8 mouse cellular contexts compared by ENCODE assay signal in the genomic region with DNA sequence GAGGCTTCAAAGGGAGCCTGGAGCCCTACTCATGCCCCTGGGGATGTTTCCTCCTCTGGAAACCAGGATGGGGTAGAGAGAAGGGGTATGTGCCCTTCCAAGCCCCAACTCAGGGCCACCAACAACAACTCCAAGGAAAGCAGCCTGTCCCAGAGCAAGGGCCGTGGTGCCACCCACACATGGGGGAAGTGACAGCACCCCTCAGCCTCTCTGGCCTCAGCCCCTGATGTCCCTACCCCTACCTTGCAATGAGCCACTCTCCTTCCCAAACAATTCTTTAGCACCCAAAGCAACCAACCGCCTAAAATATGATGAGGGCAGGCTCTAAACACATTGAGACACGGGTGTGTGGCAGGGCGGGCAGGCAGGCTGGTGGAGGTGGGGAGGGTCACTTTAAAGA. TPM values are rescaled to one million over a fixed set of nuclear protein-coding genes. Genes with fewer than 3 reads are reported as not detected.
DNase-seq lines count a peak whose midpoint lies in the region; ATAC-seq and TF ChIP-seq lines count a peak whose summit lies in the region.

No protein-coding gene starts in this region.

- DNase-seq in kidney, adult 11 months, result no peak
- no peak for DNase-seq in forebrain, embryonic 10.5 days (ENCODE audit: extremely low spot score, low spot score)
- no peak for DNase-seq in midbrain, postnatal 0 days (ENCODE audit: low spot score)
- DNase-seq in thymus, adult 2 months, result no peak
- no peak for DNase-seq in cerebellum, adult 8-10 months
- no peak for DNase-seq in adrenal gland, adult 8-10 months

- peak overlapping the region; percentile 92 for H3K4me2 ChIP-seq in kidney, embryonic 15.5 days
- H3K4me2 ChIP-seq in hindbrain, embryonic 16.5 days (ENCODE audit: low read length), result peak overlapping the region; percentile 54
- H3K4me2 ChIP-seq in midbrain, postnatal 0 days (ENCODE audit: low read depth, low read length, poor library complexity, severe bottlenecking), result peak overlapping the region; percentile 91

- TF ChIP-seq POLR2A in thymus, adult 2 months (IDR thresholded peaks at IDR 0.05; ENCODE audit: control insufficient read depth, extremely low read depth, insufficient read depth, low read length, poor library complexity), result no peak

- no peak for TF ChIP-seq CTCF in midbrain, postnatal 0 days (IDR thresholded peaks at IDR 0.05)
- no peak for TF ChIP-seq CTCF in thymus, adult 2 months (IDR thresholded peaks at IDR 0.05; ENCODE audit: borderline replicate concordance, control insufficient read depth, extremely low read depth, insufficient read depth, low read length, poor library complexity)

- 14% methylated on average over 4 of the region's 4 CpGs for WGBS in kidney, embryonic 15.5 days
- 18% methylated on average over 4 of the region's 4 CpGs for WGBS in forebrain, embryonic 10.5 days
- 5% methylated on average over 4 of the region's 4 CpGs for WGBS in hindbrain, embryonic 16.5 days
- WGBS in midbrain, postnatal 0 days, result 13% methylated on average over 4 of the region's 4 CpGs
- 46% methylated on average over 4 of the region's 4 CpGs for WGBS in thymus, adult 2 months

- ATAC-seq in kidney, embryonic 15.5 days (replicated peaks; ENCODE audit: low FRiP score), result no peak
- ATAC-seq in hindbrain, embryonic 16.5 days, result no peak
- ATAC-seq in midbrain, postnatal 0 days (ENCODE audit: low FRiP score), result no peak

- H3K36me3 ChIP-seq in kidney, embryonic 15.5 days, result peaks cover 35% of the 10 kb centered on the region
- H3K36me3 ChIP-seq in forebrain, embryonic 10.5 days (replicated peaks), result peaks cover 25% of the 10 kb centered on the region
- H3K36me3 ChIP-seq in hindbrain, embryonic 16.5 days (ENCODE audit: control insufficient read depth, insufficient read depth, low read length), result peaks cover 22% of the 10 kb centered on the region
- peaks cover 21% of the 10 kb centered on the region for H3K36me3 ChIP-seq in midbrain, postnatal 0 days (ENCODE audit: insufficient read depth, low read length)
- no peaks in the 10 kb centered on the region for H3K36me3 ChIP-seq in thymus, adult 2 months (ENCODE audit: control insufficient read depth, insufficient read depth, low read length)

- H3K27ac ChIP-seq in kidney, embryonic 15.5 days, result no peak overlapping the region
- peak overlapping the region; percentile 79; the same call in 1 of the 2 replicates for H3K27ac ChIP-seq in forebrain, embryonic 10.5 days
- H3K27ac ChIP-seq in hindbrain, embryonic 16.5 days (ENCODE audit: low read depth, low read length), result peak overlapping the region; percentile 83
- H3K27ac ChIP-seq in midbrain, postnatal 0 days (ENCODE audit: low read depth, low read length), result peak overlapping the region; percentile 81
- no peak overlapping the region for H3K27ac ChIP-seq in thymus, adult 2 months (ENCODE audit: control insufficient read depth, insufficient read depth, low read length)

- peaks cover 4% of the 10 kb centered on the region for H3K27me3 ChIP-seq in kidney, embryonic 15.5 days
- peaks cover 44% of the 10 kb centered on the region for H3K27me3 ChIP-seq in forebrain, embryonic 10.5 days (ENCODE audit: poor library complexity, severe bottlenecking)
- peaks cover 8% of the 10 kb centered on the region for H3K27me3 ChIP-seq in hindbrain, embryonic 16.5 days (replicated peaks; ENCODE audit: control insufficient read depth, insufficient read depth, low read length)
- H3K27me3 ChIP-seq in midbrain, postnatal 0 days (ENCODE audit: insufficient read depth, low read length), result peaks cover 5% of the 10 kb centered on the region; the same call in 1 of the 2 replicates
- no peaks in the 10 kb centered on the region; the same call in 1 of the 2 replicates for H3K27me3 ChIP-seq in thymus, adult 2 months (ENCODE audit: control insufficient read depth, insufficient read depth, low read length)

- H3K4me3 ChIP-seq in kidney, embryonic 15.5 days (replicated peaks), result peak overlapping the region; percentile 52
- H3K4me3 ChIP-seq in forebrain, embryonic 10.5 days, result peak overlapping the region; percentile 57
- H3K4me3 ChIP-seq in hindbrain, embryonic 16.5 days (ENCODE audit: low read length), result peak overlapping the region; percentile 73
- peak overlapping the region; percentile 66 for H3K4me3 ChIP-seq in midbrain, postnatal 0 days (ENCODE audit: low read depth, low read length)
- no peak overlapping the region for H3K4me3 ChIP-seq in thymus, adult 2 months (ENCODE audit: control insufficient read depth, insufficient read depth, low read length)

- peaks cover 56% of the 10 kb centered on the region for H3K4me1 ChIP-seq in kidney, embryonic 15.5 days
- peaks cover 65% of the 10 kb centered on the region for H3K4me1 ChIP-seq in forebrain, embryonic 10.5 days
- peaks cover 46% of the 10 kb centered on the region for H3K4me1 ChIP-seq in hindbrain, embryonic 16.5 days (ENCODE audit: control insufficient read depth, insufficient read depth, low read depth, low read length)
- peaks cover 17% of the 10 kb centered on the region for H3K4me1 ChIP-seq in midbrain, postnatal 0 days (ENCODE audit: insufficient read depth, low read length)
- H3K4me1 ChIP-seq in thymus, adult 2 months (replicated peaks; ENCODE audit: control insufficient read depth, insufficient read depth, low read length), result peaks cover 11% of the 10 kb centered on the region; the same call in 1 of the 2 replicates

- H3K9me3 ChIP-seq in kidney, embryonic 15.5 days (replicated peaks), result no peaks in the 10 kb centered on the region
- no peaks in the 10 kb centered on the region for H3K9me3 ChIP-seq in forebrain, embryonic 10.5 days
- H3K9me3 ChIP-seq in hindbrain, embryonic 16.5 days (ENCODE audit: control insufficient read depth, low read length), result no peaks in the 10 kb centered on the region
- H3K9me3 ChIP-seq in midbrain, postnatal 0 days (ENCODE audit: low read length), result no peaks in the 10 kb centered on the region

- peak overlapping the region; percentile 50; the same call in 1 of the 2 replicates for H3K9ac ChIP-seq in kidney, embryonic 15.5 days
- H3K9ac ChIP-seq in hindbrain, embryonic 16.5 days (ENCODE audit: low read depth, low read length), result peak overlapping the region; percentile 81
- peak overlapping the region; percentile 88 for H3K9ac ChIP-seq in midbrain, postnatal 0 days (replicated peaks; ENCODE audit: low read length, poor library complexity, severe bottlenecking)

RNA-seq across cellular contexts. Expression of a gene that starts 6.1 kb away (rescaled TPM):
- 27.0 and 32.8 TPM in 2 replicates for polyA plus RNA-seq in kidney, embryonic 15.5 days (2015; fragmentation: Nextera tagmentation; extraction: Ambion mirVana)
- 14.4 and 14.9 TPM in 2 replicates for polyA plus RNA-seq in forebrain, embryonic 10.5 days (2016; fragmentation: Nextera tagmentation; extraction: Ambion mirVana)
- polyA plus RNA-seq in hindbrain, embryonic 16.5 days (2015; fragmentation: Nextera tagmentation; extraction: Ambion mirVana), result 91.1 and 95.5 TPM in 2 replicates
- 154 and 155 TPM in 2 replicates for total RNA-seq in midbrain, postnatal 0 days (2014; rRNA removed)
- 95.0 and 104 TPM in 2 replicates for polyA plus RNA-seq in midbrain, postnatal 0 days (2015; fragmentation: Nextera tagmentation; extraction: Ambion mirVana)
- 3.1 and 4.9 TPM in 2 replicates for polyA plus RNA-seq in thymus, adult 2 months (2012; rRNA removed)
- total RNA-seq in adrenal gland, adult 8-10 months (2022), result 10 to 100 TPM in 2 of 4 experiments, 1 to 10 TPM in 2; 6.5 to 13.8 (median 9.8) TPM

RNA-seq across cellular contexts. Expression of a gene that starts 12.8 kb away (rescaled TPM):
- polyA plus RNA-seq in kidney, embryonic 15.5 days (2015; fragmentation: Nextera tagmentation; extraction: Ambion mirVana), result 155 and 157 TPM in 2 replicates
- polyA plus RNA-seq in forebrain, embryonic 10.5 days (2016; fragmentation: Nextera tagmentation; extraction: Ambion mirVana), result 176 and 179 TPM in 2 replicates
- 109 and 119 TPM in 2 replicates for polyA plus RNA-seq in hindbrain, embryonic 16.5 days (2015; fragmentation: Nextera tagmentation; extraction: Ambion mirVana)
- 62.5 and 70.5 TPM in 2 replicates for total RNA-seq in midbrain, postnatal 0 days (2014; rRNA removed)
- polyA plus RNA-seq in midbrain, postnatal 0 days (2015; fragmentation: Nextera tagmentation; extraction: Ambion mirVana), result 93.3 and 101 TPM in 2 replicates
- polyA plus RNA-seq in thymus, adult 2 months (2012; rRNA removed), result 146 and 160 TPM in 2 replicates
- 10 to 100 TPM; 55.9 to 91.6 (median 71.1) TPM for total RNA-seq in adrenal gland, adult 8-10 months (2022)

RNA-seq across cellular contexts. Expression of a gene that starts 31.8 kb away (rescaled TPM):
- 115 and 126 TPM in 2 replicates for polyA plus RNA-seq in kidney, embryonic 15.5 days (2015; fragmentation: Nextera tagmentation; extraction: Ambion mirVana)
- 178 and 180 TPM in 2 replicates for polyA plus RNA-seq in forebrain, embryonic 10.5 days (2016; fragmentation: Nextera tagmentation; extraction: Ambion mirVana)
- polyA plus RNA-seq in hindbrain, embryonic 16.5 days (2015; fragmentation: Nextera tagmentation; extraction: Ambion mirVana), result 190 and 191 TPM in 2 replicates
- total RNA-seq in midbrain, postnatal 0 days (2014; rRNA removed), result 60.6 and 62.7 TPM in 2 replicates
- polyA plus RNA-seq in midbrain, postnatal 0 days (2015; fragmentation: Nextera tagmentation; extraction: Ambion mirVana), result 162 and 164 TPM in 2 replicates
- 49.2 and 53.5 TPM in 2 replicates for polyA plus RNA-seq in thymus, adult 2 months (2012; rRNA removed)
- total RNA-seq in adrenal gland, adult 8-10 months (2022), result 10 to 100 TPM; 67.0 to 99.3 (median 78.5) TPM

RNA-seq across cellular contexts. Expression of a gene that starts 31.9 kb away (rescaled TPM):
- 81.0 and 83.6 TPM in 2 replicates for polyA plus RNA-seq in kidney, embryonic 15.5 days (2015; fragmentation: Nextera tagmentation; extraction: Ambion mirVana)
- polyA plus RNA-seq in forebrain, embryonic 10.5 days (2016; fragmentation: Nextera tagmentation; extraction: Ambion mirVana), result 51.1 and 56.6 TPM in 2 replicates
- 67.7 and 69.8 TPM in 2 replicates for polyA plus RNA-seq in hindbrain, embryonic 16.5 days (2015; fragmentation: Nextera tagmentation; extraction: Ambion mirVana)
- 101 and 110 TPM in 2 replicates for total RNA-seq in midbrain, postnatal 0 days (2014; rRNA removed)
- polyA plus RNA-seq in midbrain, postnatal 0 days (2015; fragmentation: Nextera tagmentation; extraction: Ambion mirVana), result 46.5 and 54.8 TPM in 2 replicates
- polyA plus RNA-seq in thymus, adult 2 months (2012; rRNA removed), result 166 and 176 TPM in 2 replicates
- 100 to 1,000 TPM; 145 to 165 (median 158) TPM for total RNA-seq in adrenal gland, adult 8-10 months (2022)

RNA-seq across cellular contexts. Expression of a gene that starts 47.9 kb away (rescaled TPM):
- 21.6 and 24.1 TPM in 2 replicates for polyA plus RNA-seq in kidney, embryonic 15.5 days (2015; fragmentation: Nextera tagmentation; extraction: Ambion mirVana)
- 11.9 and 13.5 TPM in 2 replicates for polyA plus RNA-seq in forebrain, embryonic 10.5 days (2016; fragmentation: Nextera tagmentation; extraction: Ambion mirVana)
- polyA plus RNA-seq in hindbrain, embryonic 16.5 days (2015; fragmentation: Nextera tagmentation; extraction: Ambion mirVana), result 5.7 and 6.9 TPM in 2 replicates
- total RNA-seq in midbrain, postnatal 0 days (2014; rRNA removed), result 5.4 and 6.1 TPM in 2 replicates
- polyA plus RNA-seq in midbrain, postnatal 0 days (2015; fragmentation: Nextera tagmentation; extraction: Ambion mirVana), result 3.6 and 3.7 TPM in 2 replicates
- polyA plus RNA-seq in thymus, adult 2 months (2012; rRNA removed), result 6.8 and 7.2 TPM in 2 replicates
- 10 to 100 TPM in 2 of 4 experiments, 1 to 10 TPM in 2; 6.9 to 11.1 (median 8.6) TPM for total RNA-seq in adrenal gland, adult 8-10 months (2022)

Comparison
In these comparisons a context has a peak if more than half of its experiments do, and no peak if none do; other contexts are left out.
1. H3K27ac ChIP-seq: peak in forebrain, embryonic 10.5 days (single experiment), hindbrain, embryonic 16.5 days (single experiment) and midbrain, postnatal 0 days (single experiment); none in kidney, embryonic 15.5 days (single experiment) and thymus, adult 2 months (single experiment).
2. Peak in every context shown above with its lines, with median percentiles within 50 percentile points of each other: H3K4me2 ChIP-seq and H3K9ac ChIP-seq.